Mouse (Mus musculus): Measurements from ENCODE around the gene Ash1l.
"Not testable (repeated sequence)": the region's sequence is repeated elsewhere in the genome, so short reads cannot be mapped to it uniquely, and the experiment has no call there.

The Ash1l gene

GRCm38 (mm10) chr3:88963211-88963610 lies 12.8 kb downstream of the Ash1l start:
- DNase-seq (ENCODE audit: low spot score), result not testable (repeated sequence)

DNA sequence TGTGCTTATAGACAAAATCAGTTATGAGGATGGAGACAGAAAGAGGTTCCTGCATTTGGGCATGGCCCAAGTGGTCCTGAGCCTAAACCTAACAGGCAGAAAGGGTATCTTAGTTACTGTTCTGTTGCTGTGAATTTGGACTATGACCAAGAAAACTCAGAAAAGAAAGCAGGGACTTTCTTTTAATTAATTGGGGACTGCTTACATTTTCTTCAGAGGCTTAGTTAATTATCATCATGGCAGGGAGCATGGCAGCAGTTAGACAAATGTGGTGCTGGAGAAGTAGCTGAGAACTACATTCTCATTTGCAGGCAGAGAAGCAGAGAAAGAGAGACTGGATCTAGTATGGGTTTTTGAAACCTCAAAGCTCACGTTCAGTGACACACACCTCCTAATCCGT lies 24.6 kb downstream of the Ash1l start:
- no peak for DNase-seq (ENCODE audit: low spot score)

GRCm38 (mm10) chr3:88981206-88982010 lies 31.0 kb downstream of the Ash1l start:
- DNase-seq (ENCODE audit: low spot score), result peak; percentile 7

- no peak for DNase-seq (ENCODE audit: low spot score)
Measured at GRCm38 (mm10) chr3:88983921-88984381, 33.5 kb downstream of the Ash1l start.

DNA sequence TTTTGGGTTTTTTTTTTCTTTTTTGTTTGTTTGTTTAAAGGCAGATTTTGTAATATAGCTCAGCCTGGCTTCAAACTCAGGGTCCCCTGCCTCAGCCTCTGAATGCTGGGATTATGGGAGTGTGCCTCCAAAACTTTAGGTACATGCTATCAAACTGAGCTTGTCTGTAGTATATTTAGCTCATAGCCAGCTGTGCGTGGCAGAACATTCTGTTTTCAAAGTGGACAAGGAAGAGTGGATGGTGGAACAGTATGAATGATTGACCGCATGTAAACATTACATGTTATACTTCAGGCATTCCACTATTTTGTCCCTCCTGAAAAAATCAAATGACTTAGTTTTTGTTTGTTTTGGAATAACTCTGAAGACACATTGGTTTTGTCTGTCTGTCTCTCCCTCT lies 42.4 kb downstream of the Ash1l start:
- no peak for DNase-seq (ENCODE audit: low spot score)

GRCm38 (mm10) chr3:89001536-89001935 lies 51.1 kb downstream of the Ash1l start:
- no peak for DNase-seq (ENCODE audit: low spot score)

DNA sequence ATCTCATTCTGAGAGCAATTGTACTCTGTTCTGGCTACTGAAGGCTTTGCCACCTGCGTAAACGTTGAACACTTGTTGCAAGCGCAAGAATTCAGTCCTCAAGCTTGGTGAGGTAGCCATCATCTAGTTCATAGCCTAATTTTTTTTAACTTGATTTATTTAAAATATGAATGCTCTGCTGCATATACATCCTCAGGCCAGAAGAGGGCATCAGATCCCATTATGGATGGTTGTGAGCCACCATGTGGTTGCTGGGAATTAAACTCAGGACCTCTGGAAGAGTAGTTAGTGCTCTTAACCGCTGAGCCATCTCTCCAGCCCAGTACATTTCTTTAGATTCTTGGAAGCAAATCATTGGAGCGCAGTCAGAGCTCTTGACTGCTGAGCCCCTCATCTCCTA lies 80.5 kb downstream of the Ash1l start:
- DNase-seq (ENCODE audit: low spot score), result not testable (repeated sequence)

GRCm38 (mm10) chr3:89043359-89043758 lies 92.9 kb downstream of the Ash1l start:
- no peak for DNase-seq (ENCODE audit: low spot score)

DNA sequence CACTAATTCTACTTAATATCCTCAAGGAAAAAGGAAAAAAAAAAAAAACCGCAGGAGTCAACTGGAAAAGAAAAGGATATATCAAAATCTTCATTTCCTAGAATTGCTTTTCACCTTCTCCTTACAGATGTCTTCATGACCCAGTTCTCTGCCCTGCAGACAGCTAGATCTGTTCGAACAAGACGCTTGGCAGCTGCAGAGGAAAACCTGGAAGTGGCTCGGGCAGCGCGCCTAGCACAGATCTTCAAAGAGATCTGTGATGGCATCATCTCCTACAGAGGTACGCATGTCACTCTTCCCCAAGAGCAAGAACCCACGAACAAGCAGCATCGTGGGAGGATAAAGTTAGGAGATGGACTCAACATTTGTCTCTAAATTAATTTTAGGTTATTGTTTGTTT lies 107.9 kb downstream of the Ash1l start:
- no peak for DNase-seq (ENCODE audit: low spot score)

DNA sequence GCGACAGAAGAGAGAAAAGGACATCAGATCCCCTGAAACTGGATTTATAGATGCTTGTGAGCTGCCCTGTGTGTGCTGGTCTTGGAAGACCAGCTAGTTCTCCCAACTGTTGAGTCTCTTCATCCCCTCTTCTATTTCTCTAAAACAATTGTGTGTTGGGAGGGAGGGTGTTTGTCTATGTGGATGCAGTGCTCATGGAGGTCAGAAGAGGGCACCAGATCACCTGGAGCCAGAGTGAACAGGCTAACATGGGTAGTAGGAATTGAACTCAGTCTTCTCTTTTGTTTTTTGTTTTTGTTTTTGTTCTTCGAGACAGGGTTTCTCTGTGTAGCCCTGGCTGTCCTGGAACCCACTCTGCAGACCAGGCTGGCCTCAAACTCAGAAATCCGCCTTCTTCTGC lies 108.4 kb downstream of the Ash1l start:
- no peak for DNase-seq (ENCODE audit: low spot score)

DNA sequence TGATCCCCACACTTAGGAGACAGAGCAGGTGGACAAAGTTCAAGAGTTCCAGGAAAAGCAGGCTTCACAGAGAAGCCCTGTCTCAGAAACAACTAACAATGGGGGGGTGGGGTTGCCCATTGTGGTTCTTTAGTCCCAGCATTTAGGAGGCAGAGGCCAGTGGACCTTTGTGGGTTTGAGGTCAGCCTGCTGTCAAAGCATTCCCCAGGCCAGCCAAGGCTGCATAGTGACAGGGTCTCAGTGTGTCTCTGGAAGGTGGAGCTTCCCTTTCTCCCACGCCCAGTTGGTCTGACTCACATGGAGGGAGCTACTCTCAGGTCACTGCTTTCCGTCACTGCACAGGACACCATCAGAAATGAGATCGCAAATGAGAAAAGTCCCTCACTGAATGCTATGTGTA lies 111.3 kb downstream of the Ash1l start:
- DNase-seq (ENCODE audit: low spot score), result no peak

- no peak for DNase-seq (ENCODE audit: low spot score)
Measured at GRCm38 (mm10) chr3:89067265-89067664, 116.8 kb downstream of the Ash1l start.

GRCm38 (mm10) chr3:89077383-89077782 lies 127.0 kb downstream of the Ash1l start:
- no peak for DNase-seq (ENCODE audit: low spot score)

DNA sequence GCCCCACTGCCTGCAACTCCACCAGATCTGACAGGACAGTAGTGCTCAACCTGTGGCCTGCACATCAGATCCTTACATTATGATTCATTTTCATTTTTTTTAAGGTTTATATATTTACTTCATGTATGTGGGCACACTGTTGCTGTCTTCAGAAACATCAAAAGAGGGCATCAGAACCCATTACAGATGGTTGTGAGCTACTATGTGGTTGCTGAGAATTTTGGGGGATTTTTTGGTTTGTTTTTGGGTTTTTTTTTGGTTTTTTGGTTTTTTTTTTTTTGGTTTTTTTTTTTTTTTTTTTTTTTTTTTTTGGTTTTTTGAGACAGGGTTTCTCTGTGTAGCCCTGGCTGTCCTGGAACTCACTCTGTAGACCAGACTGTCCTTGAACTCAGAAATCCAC lies 131.9 kb downstream of the Ash1l start:
- not testable (repeated sequence) for DNase-seq (ENCODE audit: low spot score)

- DNase-seq (ENCODE audit: low spot score), result no peak
Measured at GRCm38 (mm10) chr3:89084133-89084532, 133.7 kb downstream of the Ash1l start.

- DNase-seq (ENCODE audit: low spot score), result no peak
Measured at GRCm38 (mm10) chr3:89084654-89085190, 134.3 kb downstream of the Ash1l start.

- peak; percentile 76 for DNase-seq (ENCODE audit: low spot score)
Measured at GRCm38 (mm10) chr3:89087338-89088110, 137.1 kb downstream of the Ash1l start.

- no peak for DNase-seq (ENCODE audit: low spot score)
Measured at GRCm38 (mm10) chr3:89088974-89089373, 138.6 kb downstream of the Ash1l start.

DNA sequence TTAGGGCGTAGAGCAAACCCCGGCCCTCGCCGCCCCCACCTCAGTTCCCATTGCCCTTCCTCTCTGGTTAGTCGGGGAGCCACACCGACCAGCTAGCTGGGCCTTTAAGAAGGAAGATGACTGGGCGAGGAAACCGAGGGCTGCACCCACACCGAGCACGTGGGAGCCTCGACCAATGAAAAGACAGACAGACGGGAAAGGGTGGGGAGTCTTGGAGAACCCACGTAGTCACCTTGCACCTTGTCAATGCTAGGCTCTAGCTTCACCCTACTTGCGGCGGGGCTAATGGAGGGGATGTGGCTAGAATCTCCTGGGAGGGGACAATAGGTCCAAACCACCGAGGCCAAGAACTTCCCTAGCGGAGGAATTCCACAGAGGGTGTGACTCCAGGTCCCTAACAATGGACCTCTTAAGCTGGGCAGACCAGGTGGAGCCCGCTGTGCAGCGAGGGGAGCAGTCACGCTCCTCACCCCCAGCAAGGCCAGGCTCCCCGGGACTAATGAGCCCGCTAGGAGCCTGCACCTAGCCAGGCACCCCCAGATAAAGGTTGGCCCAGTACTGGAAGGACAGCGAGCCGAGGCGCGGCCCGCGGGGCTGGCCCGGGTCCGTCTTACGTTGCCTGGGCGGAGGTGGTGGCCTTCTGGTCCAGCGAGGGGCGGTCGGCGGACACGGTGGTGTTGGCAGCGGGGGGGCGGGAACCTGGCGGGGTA lies 139.6 kb downstream of the Ash1l start:
- peak; percentile 78 for DNase-seq (ENCODE audit: low spot score)

- DNase-seq (ENCODE audit: low spot score), result no peak
Measured at GRCm38 (mm10) chr3:89090694-89091655, 140.6 kb downstream of the Ash1l start.

All from layer of hippocampus, adult 9-10 months (tissue).